Mouse (Mus musculus) lung, postnatal 36 days (tissue): ENCODE data around the gene Prdm16.
A peak's percentile ranks its signal among the peaks of the same experiment; 100 is the strongest.

Experiments used
- DNase-seq: peaks from one replicate; pipeline ENCODE4 v3.0.0; 2022; ENCODE audit warnings: mixed read lengths

Prdm16 gene

DNA sequence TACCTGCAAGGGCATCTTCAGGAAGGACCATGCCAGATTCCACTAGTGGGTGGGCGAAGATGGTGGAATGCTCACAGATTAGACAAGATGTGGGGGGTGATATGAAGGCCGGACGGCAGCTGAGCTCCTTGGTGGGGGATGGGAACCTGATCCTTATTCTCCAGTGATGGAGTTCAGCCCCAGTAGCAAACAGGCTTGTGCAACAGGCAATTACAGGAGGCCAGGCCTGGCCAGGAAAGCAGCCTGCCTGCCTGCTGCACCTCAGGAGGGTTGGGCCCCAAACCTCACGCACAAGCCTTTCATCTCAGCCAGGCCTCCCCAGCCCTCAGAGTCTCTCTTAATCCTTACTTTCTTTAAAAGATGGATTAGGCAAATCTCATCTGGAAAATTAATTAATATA is 124.9 kb downstream of the Prdm16 start:
- no peak for DNase-seq

DNA sequence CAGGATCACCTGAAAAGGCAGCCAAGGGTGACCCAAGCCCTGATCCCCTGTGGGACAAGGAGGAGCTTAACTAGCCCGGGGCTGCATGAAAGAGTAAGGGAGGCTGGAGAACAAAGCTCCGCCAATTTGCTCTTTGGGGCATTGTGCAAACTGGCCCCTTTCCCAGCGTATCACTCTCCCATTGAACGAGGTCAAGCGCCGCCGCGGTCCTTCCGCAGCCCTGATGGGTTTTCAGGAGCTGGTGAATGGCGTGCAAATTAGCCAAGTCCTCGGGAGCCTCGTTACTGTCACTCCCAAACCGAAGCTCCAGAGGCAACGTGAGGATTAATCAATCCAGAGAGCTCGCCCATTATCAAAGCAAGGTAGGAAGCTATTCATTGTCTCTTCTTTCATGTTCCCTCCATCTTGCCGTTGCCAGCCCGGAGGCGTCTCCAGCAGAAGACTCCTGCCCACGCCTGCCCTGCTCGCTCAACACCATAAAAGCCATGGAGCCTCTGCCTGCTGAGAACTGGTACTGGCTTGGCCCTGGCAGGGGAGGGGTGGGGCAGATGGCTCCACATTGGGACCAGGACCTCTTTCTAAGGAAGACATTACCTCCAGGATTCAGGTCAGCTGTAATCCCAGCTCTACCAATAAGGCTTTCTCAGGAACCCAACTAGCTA is 129.8 kb downstream of the Prdm16 start:
- DNase-seq = no peak

DNA sequence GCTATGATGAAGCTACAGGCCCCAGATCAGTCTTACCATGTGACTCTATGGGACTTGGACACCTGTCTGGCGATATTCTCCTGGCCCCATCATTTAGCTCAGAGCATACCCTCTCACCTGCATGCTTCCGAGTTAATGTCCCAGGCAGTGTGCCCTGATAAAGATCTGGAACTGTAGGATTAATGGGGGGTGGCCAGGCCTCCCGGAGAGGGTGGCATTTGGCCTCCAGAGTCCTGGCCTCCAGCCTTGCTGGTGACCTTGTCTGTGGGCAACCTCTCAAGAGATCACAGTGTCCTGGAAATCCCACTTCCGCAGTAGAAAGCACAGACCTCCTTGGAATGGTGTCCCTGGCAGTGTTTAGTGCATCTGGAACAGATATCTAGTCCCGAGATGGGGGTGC is 131.4 kb downstream of the Prdm16 start:
- no peak for DNase-seq

DNA sequence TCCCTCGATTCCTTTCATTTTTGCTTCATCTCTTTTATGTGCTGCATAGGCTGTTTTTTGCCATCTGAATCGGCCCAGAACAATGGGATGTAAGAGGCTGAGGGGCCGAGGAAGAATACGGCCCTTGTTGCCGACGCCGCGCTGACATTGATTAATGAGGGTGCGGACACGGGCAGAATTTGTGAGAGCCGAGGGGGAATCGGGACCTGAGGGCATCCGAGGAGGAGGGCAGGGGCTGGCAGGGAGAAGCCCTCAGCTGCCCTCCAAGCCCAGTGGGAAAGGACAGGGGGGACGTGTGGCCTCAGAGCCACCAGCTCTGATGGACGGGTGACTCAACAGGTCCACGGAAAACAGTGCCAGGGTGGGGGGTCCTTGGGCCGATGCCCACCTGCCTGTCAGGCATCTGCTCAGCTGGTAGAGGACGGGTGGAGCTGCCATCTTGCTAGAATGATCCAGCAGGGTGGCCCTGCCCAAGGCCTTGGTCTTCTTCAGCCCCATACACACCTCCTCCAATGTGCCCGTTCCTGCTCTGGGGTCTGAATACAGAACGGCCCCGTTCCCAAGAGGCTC is 133.3 kb downstream of the Prdm16 start:
- no peak for DNase-seq

DNA sequence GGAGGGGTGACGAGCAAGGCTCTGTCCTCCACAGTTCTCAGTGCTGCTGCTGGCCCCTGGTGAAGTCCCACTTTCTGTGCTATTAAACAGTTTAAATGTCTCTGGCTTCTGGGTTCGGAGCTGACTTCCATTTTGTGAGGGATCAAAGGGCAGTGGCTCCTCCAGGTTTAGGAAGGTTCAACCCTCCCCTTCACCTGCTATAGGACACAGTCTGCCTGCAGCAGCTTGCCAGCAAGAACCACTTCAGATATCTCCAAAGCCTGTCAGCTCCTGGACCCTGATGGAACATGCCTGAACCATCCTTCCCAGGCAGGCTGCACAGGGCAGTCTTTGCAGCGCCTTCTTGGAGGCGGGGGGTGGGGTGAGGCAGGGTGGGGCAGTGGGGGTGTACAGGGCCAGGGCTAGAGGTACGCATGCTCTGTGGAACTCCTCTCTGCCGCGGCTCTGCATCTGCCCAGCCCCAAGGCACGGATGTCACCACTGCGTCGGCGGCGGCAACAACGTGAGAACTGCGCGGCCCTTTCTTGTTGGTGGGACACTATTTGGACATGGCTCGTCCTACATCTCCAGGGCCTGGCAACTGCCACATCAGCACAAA is 134.2 kb downstream of the Prdm16 start:
- DNase-seq = no peak

DNA sequence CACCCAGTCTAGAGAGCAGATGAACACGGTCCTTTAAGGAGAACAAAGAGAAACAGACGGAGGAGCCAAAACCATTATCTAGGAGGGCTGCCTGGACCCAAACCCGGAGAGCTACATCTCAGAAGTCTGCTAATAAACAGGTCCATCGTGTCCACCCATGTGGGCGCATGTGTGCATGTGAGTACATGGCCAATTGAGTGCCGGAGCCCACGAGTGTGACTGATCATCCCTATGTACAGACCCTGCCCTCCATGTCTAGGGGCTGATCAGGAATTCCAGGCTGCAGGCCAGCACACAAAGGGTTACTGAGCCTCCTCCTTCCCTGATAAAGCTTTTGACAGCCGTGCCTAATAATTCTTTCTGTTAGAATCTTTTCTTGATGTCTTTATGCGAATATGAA is 136.0 kb downstream of the Prdm16 start:
- no peak for DNase-seq

DNA sequence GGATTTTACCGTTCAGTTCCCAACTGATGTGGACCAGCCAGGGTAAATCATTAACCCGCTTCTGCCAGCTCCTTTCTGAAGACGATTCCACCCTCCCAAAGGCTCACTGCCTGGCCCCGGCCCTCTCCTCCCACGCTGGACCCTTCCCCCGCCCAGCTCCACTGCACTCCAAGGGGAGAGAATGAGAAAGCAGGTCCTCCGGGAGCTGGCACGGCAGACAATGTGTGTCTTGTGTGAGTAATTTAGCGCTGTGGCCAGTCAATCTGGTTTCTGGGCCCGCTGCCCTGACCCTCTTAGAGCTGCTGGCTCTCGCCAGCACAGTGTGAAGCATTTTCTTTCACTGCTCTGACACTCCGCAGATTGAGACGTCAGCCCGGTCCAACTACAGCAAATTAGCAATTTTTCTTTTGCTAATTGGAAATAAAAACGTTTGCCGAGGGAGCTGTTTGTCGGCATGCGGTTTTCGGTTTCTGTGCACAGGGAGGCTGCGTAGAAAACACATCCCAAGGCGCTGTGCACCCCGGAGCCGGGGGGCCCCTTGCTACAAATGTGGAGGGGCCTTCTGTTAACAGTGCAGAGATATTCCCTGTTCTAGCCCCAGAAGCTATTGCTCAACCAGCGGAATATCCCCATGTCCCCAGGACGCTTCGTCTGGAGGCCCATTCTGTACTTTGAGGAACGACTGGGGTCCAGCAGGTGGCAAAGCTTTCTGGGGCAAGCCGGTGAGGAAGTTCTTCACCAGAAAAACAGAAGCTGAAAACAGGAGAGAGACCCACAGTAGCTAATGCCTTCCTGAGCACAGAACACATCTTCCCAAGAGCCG is 136.8 kb downstream of the Prdm16 start:
- DNase-seq = peak; percentile 88

DNA sequence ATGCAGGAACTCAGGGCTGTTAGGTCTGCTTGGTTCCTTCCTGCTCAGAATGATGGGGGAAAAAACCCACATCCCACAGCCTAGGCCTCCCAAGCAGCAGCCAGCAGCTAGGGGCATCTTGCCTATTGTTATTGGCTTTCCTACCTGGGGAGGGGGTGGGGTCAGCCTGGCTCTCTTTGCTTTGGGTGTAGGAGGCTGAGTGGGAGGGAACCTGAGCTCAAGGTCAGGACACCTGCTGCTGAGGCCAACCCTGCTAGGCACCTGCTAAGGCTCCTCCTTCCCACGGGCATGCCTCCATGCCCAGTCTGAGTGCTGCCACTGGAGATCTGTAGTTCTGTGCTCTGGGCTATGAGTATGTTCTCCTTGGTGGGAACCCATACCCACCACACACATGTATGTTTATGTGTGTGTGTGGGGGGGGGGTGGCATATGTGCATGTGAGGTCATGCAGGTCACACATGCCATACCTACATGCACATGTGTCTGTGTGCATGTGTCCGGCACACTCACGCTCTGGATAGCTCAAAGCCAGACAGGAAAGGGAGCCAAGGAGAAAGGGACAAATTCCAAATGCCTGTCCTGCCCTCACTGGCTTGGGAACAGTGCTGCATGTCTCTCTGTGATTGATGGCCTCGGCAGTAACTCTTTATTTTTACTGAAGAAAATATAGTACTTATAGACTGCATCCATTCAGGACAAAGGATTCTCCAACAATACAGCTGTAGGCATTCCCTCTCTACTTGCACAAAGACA is 139.1 kb downstream of the Prdm16 start:
- DNase-seq = no peak

DNA sequence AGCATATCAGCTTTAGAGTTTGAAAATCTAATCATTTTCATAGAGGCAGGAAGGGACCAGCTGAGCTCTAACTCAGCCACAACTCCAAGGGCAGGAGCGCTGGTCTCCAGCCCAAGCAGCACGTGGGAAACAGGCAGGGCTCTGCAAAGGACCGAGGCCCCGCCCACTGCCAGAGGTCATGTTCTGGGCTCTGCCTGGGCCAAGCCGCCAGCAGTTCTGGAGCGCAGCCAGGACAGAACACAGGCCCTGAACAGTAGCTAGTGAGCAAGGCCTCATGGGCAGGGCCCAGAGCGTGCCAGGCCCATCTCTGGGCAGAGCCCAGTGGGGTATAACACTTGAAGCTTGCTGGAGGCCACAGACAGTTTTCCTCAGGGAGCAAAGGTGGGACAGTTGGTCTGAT is 139.7 kb downstream of the Prdm16 start:
- peak; percentile 96 for DNase-seq

DNA sequence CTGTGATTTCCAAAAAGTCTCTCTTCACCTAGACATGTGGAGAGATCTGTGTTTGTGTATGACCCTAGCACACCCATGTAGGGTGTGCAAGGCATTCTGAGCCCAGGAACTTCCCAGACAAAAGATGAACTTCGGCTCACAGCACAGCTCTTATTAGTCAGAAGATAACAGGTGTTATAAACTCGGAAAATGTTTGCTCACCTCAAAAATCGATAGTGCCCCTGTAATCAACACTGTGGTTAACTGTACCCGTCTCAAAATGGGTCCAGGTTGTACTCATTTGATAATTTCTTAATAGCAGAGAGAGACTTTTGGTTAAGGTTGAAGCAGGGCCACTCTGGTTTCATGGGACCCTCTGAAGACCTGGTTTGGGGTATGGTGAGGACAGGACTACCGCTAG is 140.2 kb downstream of the Prdm16 start:
- DNase-seq = no peak

DNA sequence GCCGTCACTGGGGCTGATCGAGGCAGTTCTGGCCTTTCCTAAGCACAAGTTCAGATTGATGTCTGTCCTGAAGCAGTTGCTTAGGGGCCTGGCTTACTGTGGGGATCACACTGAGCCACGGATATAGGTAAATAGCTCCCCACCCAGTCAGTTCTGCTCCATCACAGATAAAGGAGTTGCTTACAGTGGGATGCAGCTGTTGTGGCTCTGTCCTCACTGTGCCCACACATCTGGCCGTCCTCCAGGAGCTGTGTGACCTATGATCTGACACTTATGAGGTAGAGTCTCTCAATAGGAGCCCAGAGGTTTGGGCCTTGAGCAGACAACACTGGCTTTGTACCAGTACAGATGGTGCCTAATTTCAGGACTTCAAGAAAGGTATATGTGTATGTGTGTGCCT is 142.7 kb downstream of the Prdm16 start:
- no peak for DNase-seq

DNA sequence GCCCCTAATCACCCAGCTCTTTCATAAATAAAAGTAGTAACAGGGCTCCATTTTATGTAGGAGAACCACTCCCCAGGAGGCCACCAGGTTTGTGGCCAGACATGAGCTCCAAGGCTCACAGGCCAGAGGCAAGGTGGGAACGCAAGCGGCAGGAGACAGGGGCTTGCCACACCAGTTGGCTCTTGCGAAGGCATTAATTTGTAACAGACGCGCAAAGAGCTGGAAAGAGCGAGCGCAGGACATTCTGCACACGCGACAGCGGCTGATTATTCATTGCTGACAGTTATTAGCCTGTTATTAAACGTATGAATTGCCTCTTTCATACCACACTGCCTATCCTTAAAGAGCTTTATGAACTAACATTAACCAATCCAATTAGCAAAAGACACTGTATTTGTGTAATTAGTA is 144.0 kb downstream of the Prdm16 start:
- no peak for DNase-seq

DNA sequence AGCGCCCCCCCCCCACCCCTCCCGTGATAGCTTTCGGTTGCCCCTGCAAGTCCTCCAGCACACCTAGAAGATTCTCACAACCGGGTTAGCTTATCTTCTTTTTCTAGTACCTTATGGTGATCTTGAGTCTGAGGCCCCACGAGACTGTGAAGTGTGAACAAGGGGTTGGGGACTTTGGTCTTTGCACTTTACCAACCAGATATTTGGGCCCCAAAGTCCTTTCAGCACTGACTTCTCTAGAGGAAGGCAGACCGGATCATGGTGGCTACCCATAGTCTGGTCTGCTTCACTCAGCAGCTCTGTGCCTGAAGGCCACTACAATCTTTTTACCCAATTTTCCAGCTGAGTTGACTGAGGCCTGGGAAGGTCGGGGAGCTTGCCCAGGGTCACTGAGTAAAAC is 144.4 kb downstream of the Prdm16 start:
- no peak for DNase-seq

DNA sequence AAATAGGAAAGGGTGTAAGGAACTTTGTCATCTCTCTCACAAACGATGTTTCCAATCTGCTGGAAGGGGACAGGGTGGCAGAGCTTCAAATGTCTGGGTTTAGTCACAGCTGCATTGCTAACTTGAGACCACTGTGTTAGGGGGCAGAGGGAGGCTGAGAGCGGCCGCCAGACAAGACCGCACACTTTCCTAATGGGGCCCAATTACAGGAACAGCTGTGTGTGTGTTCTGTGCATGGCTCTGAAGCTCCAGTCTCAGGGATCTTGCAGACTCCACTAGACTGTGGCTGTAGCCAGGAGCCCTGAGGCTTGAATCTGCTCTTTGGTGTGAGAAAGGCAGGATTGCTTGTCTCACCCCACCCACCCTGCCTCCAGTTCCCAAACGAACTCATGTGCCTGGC is 148.6 kb downstream of the Prdm16 start:
- no peak for DNase-seq

DNA sequence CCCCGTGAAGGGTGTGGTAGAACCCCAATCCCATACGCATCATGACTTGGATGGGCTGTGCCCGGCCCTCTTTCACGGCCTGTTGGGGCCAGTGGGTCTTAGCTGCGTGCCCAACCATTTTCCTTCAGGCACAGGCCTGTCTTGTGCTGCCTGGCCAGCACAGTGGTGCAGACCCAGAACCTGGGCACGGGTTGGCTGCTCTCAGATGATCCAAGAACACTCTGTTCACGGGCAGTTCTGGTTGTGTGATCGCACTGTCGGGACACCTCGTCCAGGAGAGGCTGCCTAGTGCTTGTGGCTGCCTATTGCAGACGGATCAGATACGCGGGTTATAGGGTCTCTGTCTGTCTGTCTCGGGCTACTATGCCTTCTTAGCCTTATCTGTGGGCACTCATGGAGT is 154.0 kb downstream of the Prdm16 start:
- DNase-seq = no peak

DNA sequence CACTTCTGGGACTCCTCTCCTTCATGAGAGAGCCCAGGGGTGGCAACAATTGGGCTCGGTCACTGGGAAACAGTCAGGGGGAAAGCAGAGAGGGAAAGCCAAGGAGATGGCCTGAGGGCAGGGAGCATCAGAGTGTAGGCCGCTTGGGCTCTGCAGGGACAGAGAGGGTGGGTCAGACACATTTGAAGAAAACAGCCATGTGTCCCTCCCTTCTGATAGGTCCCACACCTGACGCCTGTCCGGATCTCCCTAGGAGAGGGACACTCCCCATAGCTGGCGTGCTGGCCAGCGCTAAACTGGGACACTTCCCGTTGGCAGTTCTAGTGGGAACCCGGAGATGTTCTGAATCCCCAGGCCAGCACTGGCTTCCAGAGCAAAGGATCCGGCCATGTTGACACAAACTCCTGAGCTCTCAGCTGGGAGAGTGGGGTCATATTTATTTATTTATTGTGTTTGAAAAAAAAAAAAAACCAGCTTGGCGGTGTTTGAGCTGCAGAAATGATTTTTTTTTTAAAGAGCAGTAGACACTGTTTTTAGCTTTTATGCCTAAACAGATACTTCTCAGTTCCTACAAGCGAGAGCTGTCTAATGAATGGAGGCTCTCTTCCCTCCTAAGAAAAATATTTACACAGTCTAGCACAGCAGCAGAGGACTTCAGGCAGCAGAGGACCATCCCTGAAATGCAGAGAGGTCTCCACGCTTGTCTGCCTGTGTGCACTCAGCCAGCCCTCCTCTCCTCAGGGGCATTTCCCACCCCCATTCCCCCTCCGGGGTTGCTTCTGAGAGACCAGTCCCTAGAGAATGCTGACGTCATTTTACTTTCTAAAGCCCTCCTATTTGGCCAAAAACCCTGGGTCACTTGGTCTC is 154.7 kb downstream of the Prdm16 start:
- DNase-seq = peak; percentile 53

DNA sequence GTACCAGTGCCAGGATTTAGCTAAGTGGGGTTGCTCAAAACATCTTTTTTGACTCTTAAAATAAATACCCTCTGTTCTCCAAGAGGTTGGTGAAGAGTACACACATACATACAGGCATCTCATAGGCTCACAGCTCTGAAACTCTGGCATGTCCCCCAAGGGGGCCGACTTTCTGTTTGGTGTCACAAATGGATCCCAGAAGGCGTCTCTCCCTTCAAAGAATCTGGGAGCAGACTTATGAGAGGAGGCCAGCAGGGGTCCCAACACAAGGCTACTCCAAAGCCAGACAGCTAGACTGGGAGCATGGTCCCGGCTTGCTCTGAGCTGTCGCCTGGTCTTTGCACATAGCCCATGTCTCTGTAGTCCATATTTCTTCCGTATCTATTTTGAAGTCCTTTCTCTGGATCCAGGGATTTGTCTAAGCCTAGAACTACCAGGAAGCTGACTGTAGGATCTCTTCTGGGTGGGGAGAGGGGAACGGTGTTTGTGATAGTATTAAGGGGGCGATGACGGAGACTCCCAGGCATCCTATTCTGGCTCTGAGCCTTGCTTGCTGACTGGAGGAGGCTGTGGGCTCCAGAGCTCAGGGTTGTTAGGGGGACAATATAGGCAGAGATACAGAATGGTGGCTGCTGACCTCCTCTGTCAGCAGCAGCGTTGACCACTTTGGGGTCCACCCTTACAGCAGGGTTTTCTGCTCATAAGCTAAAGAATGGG is 156.0 kb downstream of the Prdm16 start:
- DNase-seq = peak; percentile 27

DNA sequence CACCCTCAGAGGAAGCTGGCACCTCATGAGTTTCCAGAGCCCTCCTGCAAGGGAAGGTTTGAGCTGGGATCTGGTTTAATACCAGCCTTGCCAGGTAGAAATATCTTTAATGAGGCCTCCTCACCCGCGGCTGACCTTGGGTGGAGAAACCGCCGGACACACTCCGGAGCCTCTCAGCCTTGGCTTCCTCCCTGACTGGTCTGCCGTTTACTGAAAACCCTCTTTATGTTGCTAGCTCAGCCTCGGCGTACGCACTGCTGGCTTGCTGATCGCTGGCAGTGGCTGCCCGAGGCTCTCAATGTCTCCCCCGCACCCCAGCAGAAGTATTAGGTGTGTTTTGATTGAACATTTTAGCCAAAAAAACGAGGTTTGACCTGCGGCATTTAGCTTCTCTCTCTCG is 156.5 kb downstream of the Prdm16 start:
- DNase-seq = peak; percentile 40

DNA sequence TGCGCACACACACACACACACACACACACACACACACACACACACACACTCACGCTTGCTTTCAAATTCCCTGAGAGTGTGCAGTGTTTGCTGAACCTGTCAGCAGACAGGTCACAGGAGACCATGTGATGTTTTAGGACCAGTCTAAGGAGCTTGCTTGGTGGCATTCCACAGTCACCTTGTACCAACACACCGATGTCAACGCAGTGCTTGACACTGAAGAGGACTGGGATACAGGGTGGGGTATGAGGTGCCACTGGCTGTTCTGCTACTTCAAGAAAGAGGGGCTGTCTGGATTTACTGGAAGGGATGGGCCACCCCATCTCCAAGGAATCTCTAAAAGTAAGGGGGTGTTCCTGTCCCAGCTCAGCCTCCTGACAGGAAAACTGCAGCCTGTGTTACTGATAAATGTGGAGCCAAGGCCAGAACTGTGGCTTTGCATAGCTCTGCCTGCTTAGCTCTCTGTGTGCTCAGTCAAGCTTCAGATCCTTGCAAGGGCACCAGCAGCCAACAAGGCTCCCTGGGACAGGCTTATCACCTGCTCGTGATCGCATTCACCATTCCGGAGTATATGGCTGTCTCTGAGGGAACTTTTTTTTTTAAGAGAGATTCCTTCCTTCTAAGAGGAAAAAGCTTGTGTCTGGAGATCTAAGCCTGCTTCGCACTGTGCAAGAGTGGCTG is 157.6 kb downstream of the Prdm16 start:
- DNase-seq = peak; percentile 85

DNA sequence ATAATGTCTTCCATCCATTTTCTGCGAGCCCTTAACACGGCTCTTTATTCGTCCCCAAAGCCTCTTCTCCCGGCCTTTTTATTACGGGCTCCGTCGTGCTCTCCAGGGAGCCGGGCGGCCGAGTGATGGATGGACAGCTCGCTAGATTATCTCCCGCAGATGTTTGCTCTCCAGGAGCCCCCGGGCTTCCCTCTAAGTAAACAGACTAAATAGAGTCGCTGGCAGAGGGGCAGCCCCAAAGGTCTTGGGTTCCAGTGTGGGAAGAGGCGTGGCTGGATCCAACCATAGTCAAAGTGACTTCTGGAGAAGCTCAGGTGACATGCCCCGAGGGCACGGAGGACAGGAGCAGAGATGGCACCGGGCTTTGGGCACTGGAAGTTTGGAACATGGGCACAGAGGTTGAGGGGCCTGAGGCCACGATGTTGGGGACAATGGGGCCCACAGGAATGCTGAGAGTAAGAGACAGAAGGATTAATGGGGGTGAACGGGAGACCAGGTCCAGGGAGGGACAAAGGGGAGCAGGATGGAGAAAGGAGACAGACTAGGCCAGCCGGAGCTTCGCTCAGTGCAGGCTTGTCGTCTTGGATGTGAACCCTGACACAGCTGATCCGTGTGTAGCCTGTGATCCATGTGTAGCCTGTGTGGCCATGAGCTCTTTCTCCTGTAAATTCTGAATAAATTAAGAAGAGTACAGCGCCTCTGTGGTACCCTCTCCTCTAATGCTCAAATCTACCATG is 162.9 kb downstream of the Prdm16 start:
- DNase-seq = no peak
